Comparison of ENCODE assay signal across 8 mouse cellular contexts in the genomic region with DNA sequence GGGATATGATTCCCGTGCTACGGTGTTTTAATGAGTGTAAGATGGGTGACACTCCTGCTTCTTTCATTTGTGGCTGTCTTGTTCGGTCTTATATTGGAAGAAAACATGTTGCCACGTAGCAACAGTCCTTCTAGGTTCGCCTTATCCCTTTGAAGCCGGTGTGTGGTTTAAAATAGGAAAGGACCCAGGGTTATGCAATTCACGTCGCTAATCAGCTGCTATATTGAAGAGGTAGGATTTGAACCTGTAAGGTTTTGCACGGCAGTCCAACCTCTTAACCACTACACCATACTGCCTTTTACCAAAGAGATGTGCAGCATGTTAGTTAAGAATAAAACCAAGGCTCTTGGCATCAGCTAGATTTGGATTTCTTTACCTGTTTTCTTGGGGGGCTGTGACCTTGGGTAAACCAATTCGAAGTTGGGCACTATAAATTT. TPM values are rescaled to one million over a fixed set of nuclear protein-coding genes. Genes with fewer than 3 reads are reported as not detected.
DNase-seq lines count a peak whose midpoint lies in the region; ATAC-seq and TF ChIP-seq lines count a peak whose summit lies in the region.

No protein-coding gene starts in this region.

- H3K9ac ChIP-seq in forebrain, postnatal 0 days, result peak overlapping the region; percentile 79
- H3K9ac ChIP-seq in midbrain, embryonic 12.5 days (replicated peaks), result peak overlapping the region; percentile 87

- H3K9me3 ChIP-seq in forebrain, postnatal 0 days (ENCODE audit: low read length), result no peaks in the 10 kb centered on the region
- H3K9me3 ChIP-seq in limb, embryonic 10.5 days (replicated peaks), result no peaks in the 10 kb centered on the region
- no peaks in the 10 kb centered on the region for H3K9me3 ChIP-seq in midbrain, embryonic 12.5 days

- no peaks in the 10 kb centered on the region for H3K36me3 ChIP-seq in testis, adult 2 months (ENCODE audit: control insufficient read depth, insufficient read depth, low read length)
- no peaks in the 10 kb centered on the region; the same call in 1 of the 2 replicates for H3K36me3 ChIP-seq in forebrain, postnatal 0 days (ENCODE audit: insufficient read depth)
- H3K36me3 ChIP-seq in limb, embryonic 10.5 days, result peaks cover 23% of the 10 kb centered on the region
- H3K36me3 ChIP-seq in midbrain, embryonic 12.5 days, result peaks cover 7% of the 10 kb centered on the region
- no peaks in the 10 kb centered on the region for H3K36me3 ChIP-seq in splenic B cell, adult 2 months (ENCODE audit: control insufficient read depth, insufficient read depth, low read length, poor library complexity, severe bottlenecking)

- H3K4me3 ChIP-seq in testis, adult 2 months (ENCODE audit: control insufficient read depth, low read depth, low read length), result peak overlapping the region; percentile 98
- H3K4me3 ChIP-seq in forebrain, postnatal 0 days (ENCODE audit: low read depth, low read length), result peak overlapping the region; percentile 93
- peak overlapping the region; percentile 98 for H3K4me3 ChIP-seq in limb, embryonic 10.5 days
- H3K4me3 ChIP-seq in midbrain, embryonic 12.5 days, result peak overlapping the region; percentile 91

- no peak for TF ChIP-seq CTCF in testis, adult 2 months (IDR thresholded peaks at IDR 0.05; ENCODE audit: control insufficient read depth, insufficient read depth, insufficient replicate concordance, low read depth, low read length)
- TF ChIP-seq CTCF in forebrain, postnatal 0 days (IDR thresholded peaks at IDR 0.05; ENCODE audit: low read depth), result no peak

- no peak for DNase-seq in testis, postnatal 10 days (ENCODE audit: low spot score)
- DNase-seq in cerebellum, adult 8-10 months, result peak; percentile 64
- peak; percentile 82 for DNase-seq in forebrain, postnatal 0 days
- peak; percentile 65 for DNase-seq in limb, embryonic 10.5 days (ENCODE audit: low spot score)
- peak; percentile 94 for DNase-seq in splenic B cell, adult 2 months (ENCODE audit: low read depth, low spot score)

- no peak for TF ChIP-seq POLR2A in testis, adult 2 months (IDR thresholded peaks at IDR 0.05; ENCODE audit: control insufficient read depth, low read depth, low read length)

- ATAC-seq in forebrain, postnatal 0 days, result peak; percentile 34; the same call in 1 of the 2 replicates
- peak; percentile 83 for ATAC-seq in inflammation-experienced regulatory T-cells, adult 6 months
- ATAC-seq in midbrain, embryonic 12.5 days (ENCODE audit: low FRiP score, low read depth), result peak; percentile 51

- H3K4me2 ChIP-seq in forebrain, postnatal 0 days (ENCODE audit: low read depth), result peak overlapping the region; percentile 76
- peak overlapping the region; percentile 68 for H3K4me2 ChIP-seq in midbrain, embryonic 12.5 days (replicated peaks)

- 6% methylated on average over 10 of the region's 10 CpGs for WGBS in forebrain, postnatal 0 days
- WGBS in limb, embryonic 10.5 days, result 9% methylated on average over 10 of the region's 10 CpGs
- WGBS in midbrain, embryonic 12.5 days, result 8% methylated on average over 10 of the region's 10 CpGs

- peaks cover 4% of the 10 kb centered on the region for H3K4me1 ChIP-seq in testis, adult 2 months (ENCODE audit: control insufficient read depth, insufficient read depth, low read length)
- H3K4me1 ChIP-seq in forebrain, postnatal 0 days (ENCODE audit: insufficient read depth), result 0 out of 2 replicates have a peak, but pooled peaks cover 5% of the 10 kb centered on the region
- peaks cover 23% of the 10 kb centered on the region for H3K4me1 ChIP-seq in limb, embryonic 10.5 days
- H3K4me1 ChIP-seq in midbrain, embryonic 12.5 days, result peaks cover 15% of the 10 kb centered on the region; the same call in 1 of the 2 replicates

- H3K27me3 ChIP-seq in testis, adult 2 months (ENCODE audit: control insufficient read depth, insufficient read depth, low read length), result no peaks in the 10 kb centered on the region
- no peaks in the 10 kb centered on the region for H3K27me3 ChIP-seq in forebrain, postnatal 0 days (ENCODE audit: insufficient read depth, low read length)
- H3K27me3 ChIP-seq in limb, embryonic 10.5 days (ENCODE audit: low read depth, poor library complexity, severe bottlenecking), result no peaks in the 10 kb centered on the region
- H3K27me3 ChIP-seq in midbrain, embryonic 12.5 days, result no peaks in the 10 kb centered on the region
- no peaks in the 10 kb centered on the region for H3K27me3 ChIP-seq in splenic B cell, adult 2 months (ENCODE audit: control insufficient read depth, insufficient read depth, low read length, poor library complexity, severe bottlenecking)

- H3K27ac ChIP-seq in testis, adult 2 months (ENCODE audit: control insufficient read depth, insufficient read depth, low read depth, low read length), result no peak overlapping the region; the same call in 1 of the 2 replicates
- H3K27ac ChIP-seq in forebrain, postnatal 0 days (ENCODE audit: low read depth, low read length), result peak overlapping the region; percentile 81; the same call in 1 of the 2 replicates
- peak overlapping the region; percentile 95 for H3K27ac ChIP-seq in limb, embryonic 10.5 days
- H3K27ac ChIP-seq in midbrain, embryonic 12.5 days (replicated peaks), result peak overlapping the region; percentile 81

RNA-seq across cellular contexts. Expression of a gene that starts 1.0 kb away (rescaled TPM):
- 25.8 and 26.9 TPM in 2 replicates for polyA plus RNA-seq in testis, adult 2 months (2012; rRNA removed)
- 28.3 and 31.2 TPM in 2 replicates for total RNA-seq in forebrain, postnatal 0 days (2014; rRNA removed)
- polyA plus RNA-seq in forebrain, postnatal 0 days (2015; fragmentation: Nextera tagmentation; extraction: Ambion mirVana), result 18.1 and 20.9 TPM in 2 replicates
- 10 to 100 TPM in 1 of 3 experiments, 1 to 10 TPM in 2; 7.0 to 10.6 (median 8.7) TPM for polyA plus RNA-seq in inflammation-experienced regulatory T-cells, adult 6 months (2017; shearing (Covaris generic))
- polyA plus RNA-seq in limb, embryonic 10.5 days (2016; fragmentation: Nextera tagmentation; extraction: Ambion mirVana), result 46.1 and 50.7 TPM in 2 replicates
- polyA plus RNA-seq in midbrain, embryonic 12.5 days (2016; fragmentation: Nextera tagmentation; extraction: Ambion mirVana), result 31.4 and 33.2 TPM in 2 replicates
